Mouse (Mus musculus) G1E (cell line): ENCODE measurements around the gene Arl4d. TPM values are rescaled to one million over a fixed set of nuclear protein-coding genes. Genes with fewer than 3 reads are reported as not detected.

Experiments used
- ATAC-seq: 2 replicates; pipeline ENCODE4 v1.8.0; 2016; ENCODE audit warnings: mild to moderate bottlenecking; ENCODE audit not compliant: insufficient number of reproducible peaks, poor library complexity, low FRiP score, severe bottlenecking; ENCODE audit errors: extremely low read depth
- DNase-seq: peaks from one replicate; pipeline ENCODE4 v3.0.0; 2012; ENCODE audit warnings: low spot score
- H3K27me3 ChIP-seq: 2 replicates; pipeline ENCODE4 v1.6.1; 2012; ENCODE audit warnings: mild to moderate bottlenecking, low read length, inconsistent platforms; ENCODE audit not compliant: insufficient read depth
- H3K36me3 ChIP-seq: replicated peaks from 2 replicates; pipeline ENCODE3; 2012; ENCODE audit warnings: mild to moderate bottlenecking, inconsistent platforms
- H3K4me1 ChIP-seq: 2 replicates; pipeline ENCODE4 v1.6.1; 2012; ENCODE audit warnings: low read depth, low read length, inconsistent platforms, mixed read lengths; ENCODE audit not compliant: insufficient read depth
- H3K4me3 ChIP-seq: 2 replicates; pipeline ENCODE4 v1.5.1; 2012; ENCODE audit warnings: low read depth, mild to moderate bottlenecking, inconsistent platforms, low read length, moderate library complexity, mixed read lengths
- H3K9me3 ChIP-seq: replicated peaks from 2 replicates; pipeline ENCODE4 v1.6.1; 2012; ENCODE audit warnings: inconsistent platforms
- CTCF ChIP-seq: IDR thresholded peaks from 2 replicates; pipeline ENCODE4 v1.5.1; 2012; ENCODE audit warnings: low read depth, low read length, inconsistent platforms, mixed read lengths
- GATA1 ChIP-seq: IDR thresholded peaks from 2 replicates; pipeline ENCODE4 v1.6.1; 2012; ENCODE audit warnings: borderline replicate concordance, low read length, inconsistent platforms, mixed read lengths
- GATA2 ChIP-seq: IDR thresholded peaks from 2 replicates; pipeline ENCODE4 v1.6.1; 2012; ENCODE audit warnings: low read depth, low read length, inconsistent platforms, borderline replicate concordance
- POLR2AphosphoS5 ChIP-seq: IDR thresholded peaks from 2 replicates; pipeline ENCODE4 v1.6.1; 2012; ENCODE audit warnings: low read depth, low read length, inconsistent platforms; ENCODE audit not compliant: insufficient replicate concordance
- TAL1 ChIP-seq: conservative IDR thresholded peaks from 2 replicates; pipeline ENCODE4 v1.6.1; 2012; ENCODE audit warnings: low read depth, low read length, inconsistent platforms, mixed read lengths
- polyA plus RNA-seq: library from polyadenylated mRNA; stranded (reverse); fragments of >175 nt; gene quantifications from 2 replicates; pipeline ENCODE4 v1.2.3, GENCODE M21; 2012
- total RNA-seq, 2 experiments: library from RNA; stranded (forward) in 1 of 2; stranded (reverse) in 1 of 2; fragments of 200-1000 nt in 1 of 2; fragments of >200 nt in 1 of 2; fragmentation: Nextera tagmentation in 1 of 2; gene quantifications; 2 replicates each; pipeline ENCODE4 v1.2.3; 2014 to 2017

Arl4d gene
- total and polyA plus RNA-seq, 3 experiments = 2.2 to 5.2 (median 3.5) TPM

GRCm38 (mm10) chr11:101671255-101671654, 5.9 kb downstream of the Arl4d start:
- Histone ChIP-seq H3K4me3 (no peak overlapping the region), H3K4me1 (peaks cover 82% of the 10 kb centered on the region), H3K36me3 (peaks cover 12% of the 10 kb centered on the region), H3K9me3 (no peaks in the 10 kb centered on the region), H3K27me3 (peaks cover 6% of the 10 kb centered on the region)
- ATAC-seq = no peak
- TF ChIP-seq TAL1 (no peak), GATA1 (no peak), POLR2AphosphoS5 (no peak), GATA2 (no peak), CTCF (no peak)
- DNase-seq = no peak

DNA sequence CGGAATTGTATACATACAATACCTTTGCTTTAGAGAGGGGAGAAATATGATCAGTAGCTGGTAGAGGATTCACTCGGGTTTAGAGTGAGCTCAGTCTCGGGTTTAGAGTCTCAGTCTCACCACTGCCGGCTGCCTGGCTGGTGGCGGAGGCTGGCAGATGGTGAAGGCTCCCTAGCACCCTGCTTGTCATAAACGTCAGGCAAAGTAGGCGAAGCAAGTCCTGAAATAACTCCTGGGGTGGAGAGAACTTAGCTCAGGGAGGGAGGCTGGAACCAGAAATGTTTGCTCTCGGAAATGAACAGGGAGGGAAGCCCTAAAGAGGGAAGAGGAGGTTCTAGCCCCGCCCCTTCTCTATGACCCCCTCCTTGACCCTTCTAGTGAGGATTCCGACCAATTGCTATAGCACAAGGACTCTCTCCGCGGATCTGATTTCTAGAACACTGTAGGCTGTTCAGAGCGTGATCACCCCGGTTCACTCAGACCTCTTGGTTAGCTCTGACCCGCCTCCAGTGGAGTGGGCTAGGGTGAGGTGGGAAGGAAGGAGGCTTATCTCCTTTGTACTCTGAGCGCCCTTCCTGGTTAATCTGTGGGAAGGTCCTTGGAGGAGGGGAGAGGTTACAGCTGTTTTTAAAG, 7.8 kb downstream of the Arl4d start:
- Histone ChIP-seq H3K4me3 (no peak overlapping the region; the same call in 1 of the 2 replicates), H3K27me3 (no peaks in the 10 kb centered on the region; the same call in 1 of the 2 replicates), H3K4me1 (peaks cover 66% of the 10 kb centered on the region), H3K9me3 (no peaks in the 10 kb centered on the region), H3K36me3 (peaks cover under 1% of the 10 kb centered on the region)
- ATAC-seq = no peak
- TF ChIP-seq TAL1 (no peak), CTCF (no peak), GATA2 (no peak), GATA1 (no peak), POLR2AphosphoS5 (no peak)
- no peak for DNase-seq

GRCm38 (mm10) chr11:101674106-101674505, 8.8 kb downstream of the Arl4d start:
- peaks cover 56% of the 10 kb centered on the region for H3K4me1 ChIP-seq
- ATAC-seq (no peak), DNase-seq (no peak)
- H3K4me3 ChIP-seq = no peak overlapping the region
- no peaks in the 10 kb centered on the region for H3K36me3 ChIP-seq
- no peak for TF ChIP-seq GATA1
- no peak for TF ChIP-seq GATA2
- no peak for TF ChIP-seq CTCF
- no peak for TF ChIP-seq POLR2AphosphoS5
- no peak for TF ChIP-seq TAL1
- no peaks in the 10 kb centered on the region; the same call in 1 of the 2 replicates for H3K27me3 ChIP-seq
- no peaks in the 10 kb centered on the region for H3K9me3 ChIP-seq

DNA sequence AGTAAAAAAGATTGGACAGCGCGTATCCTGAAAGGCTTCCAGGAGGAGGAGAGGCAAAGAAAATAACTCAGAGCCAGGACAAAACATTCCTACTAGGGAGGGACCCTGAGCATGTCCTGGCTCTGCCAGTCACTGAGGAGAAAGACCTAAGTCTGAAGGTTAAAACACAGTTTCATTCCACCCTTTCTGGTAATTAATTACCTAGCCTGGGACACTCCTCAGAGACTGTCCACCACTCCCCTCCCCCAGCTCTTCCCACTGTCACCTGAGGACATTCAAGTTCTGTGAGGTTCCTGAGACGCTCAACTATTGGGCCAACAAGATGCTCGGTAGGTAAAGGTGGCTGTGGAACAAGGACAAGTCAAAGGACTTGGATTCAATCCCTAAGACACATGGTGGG, 10.0 kb downstream of the Arl4d start:
- H3K36me3 ChIP-seq = no peaks in the 10 kb centered on the region
- no peak for TF ChIP-seq TAL1

DNA sequence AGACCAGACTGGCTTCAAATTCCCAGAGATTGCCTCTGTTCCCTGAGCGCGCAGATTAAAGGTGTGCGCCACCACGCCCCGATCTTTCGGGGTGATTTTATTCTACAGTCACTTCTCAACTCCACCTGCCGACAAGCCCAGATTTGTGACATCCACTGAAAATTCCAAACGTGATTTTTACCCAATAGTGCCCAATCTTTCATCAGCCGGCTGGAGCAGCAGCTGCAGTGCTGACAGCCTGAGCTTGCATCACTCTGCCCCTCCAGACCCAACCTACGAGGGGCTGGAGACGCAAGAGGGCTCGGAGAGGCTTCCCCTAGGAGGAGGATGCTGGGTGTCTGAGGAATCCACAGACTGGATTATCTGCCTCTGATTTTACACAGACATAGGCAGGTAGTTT, 12.3 kb downstream of the Arl4d start:
- TF ChIP-seq GATA1 (no peak), TAL1 (no peak), CTCF (no peak), GATA2 (no peak), POLR2AphosphoS5 (no peak)
- Histone ChIP-seq H3K36me3 (no peaks in the 10 kb centered on the region), H3K4me3 (no peak overlapping the region), H3K4me1 (peaks cover 27% of the 10 kb centered on the region), H3K27me3 (no peaks in the 10 kb centered on the region; the same call in 1 of the 2 replicates), H3K9me3 (no peaks in the 10 kb centered on the region)
- DNase-seq (no peak), ATAC-seq (no peak)

More for the DNA sequence above, 10.0 kb downstream of the Arl4d start:
- Histone ChIP-seq H3K27me3 (no peaks in the 10 kb centered on the region; the same call in 1 of the 2 replicates), H3K4me3 (no peak overlapping the region), H3K9me3 (no peaks in the 10 kb centered on the region), H3K4me1 (peaks cover 44% of the 10 kb centered on the region)
- ATAC-seq (no peak), DNase-seq (no peak)

- TF ChIP-seq POLR2AphosphoS5 (no peak), TAL1 (no peak), CTCF (no peak), GATA1 (no peak), GATA2 (no peak)
- Histone ChIP-seq H3K36me3 (no peaks in the 10 kb centered on the region), H3K27me3 (no peaks in the 10 kb centered on the region; the same call in 1 of the 2 replicates), H3K4me1 (peaks cover 17% of the 10 kb centered on the region; the same call in 1 of the 2 replicates), H3K4me3 (no peak overlapping the region), H3K9me3 (no peaks in the 10 kb centered on the region)
- no peak for ATAC-seq
- DNase-seq = no peak
These were observed 13.4 kb downstream of the Arl4d start for GRCm38 (mm10) chr11:101678770-101679169.
